Mouse (Mus musculus): ENCODE measurements at regions not wholly inside any gene's neighbourhood (a gene's known extent, or its start where the extent isn't known, plus 50 kb on each side); places are given as distances from the start of the nearest gene placed in this dataset.
A peak's percentile ranks its signal among the peaks of the same experiment; 100 is the strongest.
"Not testable (repeated sequence)": the region's sequence is repeated elsewhere in the genome, so short reads cannot be mapped to it uniquely, and the experiment has no call there.

- DNase-seq (ENCODE audit: low spot score), result no peak
Measured at GRCm38 (mm10) chr17:6853641-6854040, 71.1 kb upstream of the Ezr start.

- DNase-seq (ENCODE audit: low spot score), result peak; percentile 59
Measured at GRCm38 (mm10) chr17:6852177-6852947, 69.8 kb upstream of the Ezr start.

GRCm38 (mm10) chr17:6850513-6850912 lies 67.9 kb upstream of the Ezr start:
- DNase-seq (ENCODE audit: low spot score), result no peak

- not testable (repeated sequence) for DNase-seq (ENCODE audit: low spot score)
Measured at GRCm38 (mm10) chr17:6841781-6842465, 59.3 kb upstream of the Ezr start.

- no peak for DNase-seq (ENCODE audit: low spot score)
Measured at GRCm38 (mm10) chr17:6835333-6835916, 52.8 kb upstream of the Ezr start.

Measured in MN1 (cell line).